Mouse (Mus musculus) liver, postnatal 0 days (tissue): ENCODE measurements around the gene Ipo4. TPM values are rescaled to one million over a fixed set of nuclear protein-coding genes. Genes with fewer than 3 reads are reported as not detected.
A peak's percentile ranks its signal among the peaks of the same experiment; 100 is the strongest.

Source experiments
- ATAC-seq: fragments of 200-750 bp; cut with Nextera tagmentation; 2 replicates; pipeline ENCODE4 v1.8.0; 2017; ENCODE audit warnings: mild to moderate bottlenecking, moderate library complexity
- DNase-seq: peaks from one replicate; pipeline ENCODE4 v3.0.0-alpha.2; 2016
- H3K27ac ChIP-seq: fragments of 300-500 bp; sonication (generic); 2 replicates; pipeline ENCODE4 v1.5.1; 2014; ENCODE audit warnings: antibody characterized with exemption, moderate library complexity, mild to moderate bottlenecking, low read depth
- H3K27me3 ChIP-seq: fragments of 300-500 bp; sonication (generic); 2 replicates; pipeline ENCODE4 v1.6.1; 2014; ENCODE audit warnings: low read length, control low read depth, mixed read lengths; ENCODE audit not compliant: insufficient read depth
- H3K36me3 ChIP-seq: fragments of 300-500 bp; sonication (generic); replicated peaks from 2 replicates; pipeline ENCODE4 v1.6.1; 2014; ENCODE audit warnings: mild to moderate bottlenecking, control low read depth, low read length, moderate library complexity, mixed read lengths; ENCODE audit not compliant: insufficient read depth
- H3K4me1 ChIP-seq: fragments of 300-500 bp; sonication (generic); 2 replicates; pipeline ENCODE4 v1.6.1; 2014; ENCODE audit warnings: antibody characterized with exemption, mild to moderate bottlenecking, control low read depth; ENCODE audit not compliant: insufficient read depth
- H3K4me2 ChIP-seq: fragments of 300-500 bp; sonication (generic); 2 replicates; pipeline ENCODE4 v1.6.1; 2014; ENCODE audit warnings: low read depth, mild to moderate bottlenecking, low read length, moderate library complexity, mixed read lengths
- H3K4me3 ChIP-seq: fragments of 300-500 bp; sonication (generic); 2 replicates; pipeline ENCODE4 v1.5.1; 2014; ENCODE audit warnings: low read depth, low read length
- H3K9ac ChIP-seq: fragments of 300-500 bp; sonication (generic); replicated peaks from 2 replicates; pipeline ENCODE4 v1.6.1; 2014; ENCODE audit warnings: mild to moderate bottlenecking, moderate library complexity
- H3K9me3 ChIP-seq: fragments of 300-500 bp; sonication (generic); 2 replicates; pipeline ENCODE4 v1.6.1; 2016; ENCODE audit warnings: mild to moderate bottlenecking, control low read depth, low read length, mixed read lengths
- CTCF ChIP-seq: sonication (generic); IDR thresholded peaks from 2 replicates; pipeline ENCODE4 v1.5.1; 2016; ENCODE audit warnings: antibody characterized with exemption, low read depth
- EP300 ChIP-seq: IDR thresholded peaks from 2 replicates; pipeline ENCODE4 v1.6.1; 2016; ENCODE audit warnings: antibody characterized with exemption, low read depth, mild to moderate bottlenecking
- WGBS: fragments of 180-500 bp; shearing (Covaris S2); extraction: QIAGEN DNeasy Blood & Tissue Kit; methylation state at CpG from one replicate; pipeline ENCODE4 v1.1.7; 2014; ENCODE audit not compliant: insufficient replicate concordance; 5-methylcytosine and 5-hydroxymethylcytosine counted together
- polyA plus RNA-seq: library from polyadenylated mRNA; unstranded; fragments of >200 nt; fragmentation: Nextera tagmentation; extraction: Ambion mirVana; gene quantifications from 2 replicates; pipeline ENCODE4 v1.2.1, GENCODE M21; 2015

Ipo4 gene
- polyA plus RNA-seq, 1 experiment from 2014 or later: 16.6 TPM

GRCm38 (mm10) chr14:55596036-55596690 is 39.6 kb downstream of the Ipo4 start:
- H3K4me1 ChIP-seq: peaks cover 9% of the 10 kb centered on the region
- H3K9me3 ChIP-seq: no peaks in the 10 kb centered on the region
- no peak overlapping the region for H3K4me3 ChIP-seq
- H3K36me3 ChIP-seq: peaks cover 64% of the 10 kb centered on the region
- ATAC-seq (no peak), DNase-seq (no peak)
- no peak overlapping the region for H3K27ac ChIP-seq
- H3K27me3 ChIP-seq: no peaks in the 10 kb centered on the region
- 83% methylated on average over 13 of the region's 13 CpGs for WGBS
- TF ChIP-seq CTCF: no peak
- no peak for TF ChIP-seq EP300
- H3K9ac ChIP-seq: no peak overlapping the region
- no peak overlapping the region for H3K4me2 ChIP-seq

GRCm38 (mm10) chr14:55592226-55592625 is 43.5 kb downstream of the Ipo4 start:
- Histone ChIP-seq H3K4me3 (peak overlapping the region; percentile 97), H3K4me2 (peak overlapping the region; percentile 92), H3K4me1 (peaks cover 20% of the 10 kb centered on the region), H3K36me3 (peaks cover 42% of the 10 kb centered on the region), H3K9me3 (no peaks in the 10 kb centered on the region), H3K27ac (peak overlapping the region; percentile 97), H3K9ac (peak overlapping the region; percentile 94), H3K27me3 (no peaks in the 10 kb centered on the region)
- whole genome bisulfite sequencing: 3% methylated on average over 16 of the region's 16 CpGs
- peak; percentile 33 for DNase-seq
- no peak for ATAC-seq
- TF ChIP-seq CTCF: no peak
- TF ChIP-seq EP300: no peak

GRCm38 (mm10) chr14:55591331-55591891 is 44.3 kb downstream of the Ipo4 start, which contains the start of gene Rnf31:
TSS of gene Rnf31 (plus strand) at chr14:55591708.
- TF ChIP-seq EP300 (peak; percentile 71; the same call in 1 of the 2 replicates), CTCF (no peak)
- Histone ChIP-seq H3K27me3 (no peaks in the 10 kb centered on the region), H3K4me3 (peak within 1 kb of the TSS; percentile 97), H3K9me3 (no peaks in the 10 kb centered on the region), H3K27ac (peak within 1 kb of the TSS; percentile 97), H3K36me3 (peaks cover 34% of the 10 kb centered on the region), H3K4me1 (peaks cover 23% of the 10 kb centered on the region), H3K9ac (peak within 1 kb of the TSS; percentile 94), H3K4me2 (peak within 1 kb of the TSS; percentile 92)
- ATAC-seq (peak; percentile 89), DNase-seq (peak; percentile 96)
- WGBS: 0% methylated on average over 33 of the region's 33 CpGs

GRCm38 (mm10) chr14:55590748-55591330 is 44.9 kb downstream of the Ipo4 start, which contains the start of gene Psme2:
TSS of gene Psme2 (minus strand) at chr14:55591113.
- peak within 1 kb of the TSS; percentile 97 for H3K4me3 ChIP-seq
- TF ChIP-seq EP300 (no peak), CTCF (no peak)
- 3% methylated on average over 22 of the region's 22 CpGs for WGBS
- H3K27ac ChIP-seq: peak within 1 kb of the TSS; percentile 97
- H3K4me1 ChIP-seq: peaks cover 29% of the 10 kb centered on the region
- H3K36me3 ChIP-seq: peaks cover 28% of the 10 kb centered on the region
- ATAC-seq (peak; percentile 87), DNase-seq (peak; percentile 93)
- no peaks in the 10 kb centered on the region for H3K9me3 ChIP-seq
- H3K9ac ChIP-seq: peak within 1 kb of the TSS; percentile 94
- no peaks in the 10 kb centered on the region for H3K27me3 ChIP-seq
- H3K4me2 ChIP-seq: peak within 1 kb of the TSS; percentile 92

- Histone ChIP-seq H3K4me3 (peak overlapping the region; percentile 97), H3K27ac (peak overlapping the region; percentile 97), H3K9ac (peak overlapping the region; percentile 94), H3K4me1 (peaks cover 35% of the 10 kb centered on the region), H3K9me3 (no peaks in the 10 kb centered on the region), H3K4me2 (peak overlapping the region; percentile 92), H3K27me3 (no peaks in the 10 kb centered on the region), H3K36me3 (peaks cover 19% of the 10 kb centered on the region)
- TF ChIP-seq EP300 (no peak), CTCF (no peak)
- no peak for DNase-seq
- ATAC-seq: no peak
- 66% methylated on average over 11 of the region's 11 CpGs for WGBS
Observed at GRCm38 (mm10) chr14:55589771-55590448, 45.8 kb downstream of the Ipo4 start.

GRCm38 (mm10) chr14:55589271-55589670 is 46.5 kb downstream of the Ipo4 start:
- 89% methylated on average over 5 of the region's 5 CpGs for WGBS
- ATAC-seq: no peak
- peaks cover 40% of the 10 kb centered on the region for H3K4me1 ChIP-seq
- H3K4me2 ChIP-seq: 0 out of 2 replicates have a peak overlapping the region, but pooled peaks have one; percentile 92
- 0 out of 2 replicates have a peak overlapping the region, but pooled peaks have one; percentile 97 for H3K4me3 ChIP-seq
- no peak for TF ChIP-seq CTCF
- TF ChIP-seq EP300: no peak
- peaks cover 12% of the 10 kb centered on the region for H3K36me3 ChIP-seq
- no peak for DNase-seq
- no peak overlapping the region for H3K9ac ChIP-seq
- H3K27me3 ChIP-seq: no peaks in the 10 kb centered on the region
- no peaks in the 10 kb centered on the region for H3K9me3 ChIP-seq
- no peak overlapping the region for H3K27ac ChIP-seq
